ENCODE assay signal across 12 mouse cellular contexts in the genomic region with DNA sequence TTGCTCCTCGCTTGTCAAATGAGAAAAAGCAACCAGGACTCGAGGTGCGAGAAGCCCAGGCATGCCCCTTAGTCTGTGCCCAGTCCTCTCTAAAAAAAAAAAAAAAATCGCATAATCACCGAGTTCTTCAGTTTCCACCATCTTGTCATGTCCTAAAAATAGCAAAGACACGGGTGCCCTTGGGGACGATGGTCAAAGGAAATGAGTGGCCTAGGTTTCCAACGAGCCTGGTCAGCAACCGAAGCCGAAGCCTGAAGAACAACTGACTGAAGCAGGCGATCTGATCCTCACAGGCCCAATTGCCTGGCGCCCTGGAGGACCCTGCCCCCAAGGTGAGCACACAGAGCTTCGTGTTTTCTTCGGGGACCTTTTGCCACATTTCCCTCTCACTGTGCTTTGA.
DNase-seq lines count a peak whose midpoint lies in the region; ATAC-seq and TF ChIP-seq lines count a peak whose summit lies in the region.
"Had no signal": no experiment of that assay in that cellular context is flagged by ENCODE, and none has a peak within 500 bp of the region (broad histone marks: within the 10 kb centered on the region; RNA-seq: fewer than 3 reads in every experiment).

No protein-coding gene starts in this region.

- H3K27ac ChIP-seq in gastrocnemius, adult 2 months: no peak overlapping the region
- no peak overlapping the region for H3K27ac ChIP-seq in testis, adult 2 months (ENCODE audit: control insufficient read depth, insufficient read depth, low read depth, low read length)
- no peak overlapping the region; a peak in 1 of 4 replicates for H3K27ac ChIP-seq in heart, embryonic 14.5 days (replicated peaks in 1 of 2; ENCODE audit: control insufficient read depth in 1 of 2, insufficient read depth in 1 of 2, low read depth in 2 of 2, low read length in 2 of 2)
- H3K27ac ChIP-seq in kidney, adult 2 months (ENCODE audit: insufficient read depth, low read depth, low read length): no peak overlapping the region
- H3K27ac ChIP-seq: stomach, embryonic 15.5 days had no signal

- TF ChIP-seq POLR2A in testis, adult 2 months (IDR thresholded peaks at IDR 0.05; ENCODE audit: control insufficient read depth, low read depth, low read length): no peak
- TF ChIP-seq POLR2A in kidney, adult 2 months (IDR thresholded peaks at IDR 0.05; ENCODE audit: low read depth, low read length): no peak

- no peak for TF ChIP-seq CTCF in gastrocnemius, adult 2 months (IDR thresholded peaks at IDR 0.05)
- TF ChIP-seq CTCF in testis, adult 2 months (IDR thresholded peaks at IDR 0.05; ENCODE audit: control insufficient read depth, insufficient read depth, insufficient replicate concordance, low read depth, low read length): no peak
- no peak for TF ChIP-seq CTCF in kidney, adult 2 months (conservative IDR thresholded peaks at IDR 0.05; ENCODE audit: insufficient read depth, insufficient read length, low read depth, low read length)

- peak overlapping the region; percentile 60; the same call in 1 of the 2 replicates for H3K9ac ChIP-seq in heart, embryonic 14.5 days (ENCODE audit: low read length)
- H3K9ac ChIP-seq: stomach, embryonic 15.5 days had no signal

- peak overlapping the region; percentile 59 for H3K4me3 ChIP-seq in gastrocnemius, adult 2 months
- peak overlapping the region; percentile 12 for H3K4me3 ChIP-seq in testis, adult 2 months (ENCODE audit: control insufficient read depth, low read depth, low read length)
- peak overlapping the region; percentile 23 to 31 for H3K4me3 ChIP-seq in heart, embryonic 14.5 days (ENCODE audit: control insufficient read depth in 1 of 2, insufficient read depth in 1 of 2, low read depth in 1 of 2, low read length in 2 of 2)
- no peak overlapping the region for H3K4me3 ChIP-seq in kidney, adult 2 months (ENCODE audit: insufficient read depth, low read depth, low read length)
- H3K4me3 ChIP-seq: megakaryocyte, embryonic 14.5 days; stomach, embryonic 15.5 days had no signal

- no peaks in the 10 kb centered on the region for H3K27me3 ChIP-seq in testis, adult 2 months (ENCODE audit: control insufficient read depth, insufficient read depth, low read length)
- no peaks in the 10 kb centered on the region for H3K27me3 ChIP-seq in heart, embryonic 14.5 days (ENCODE audit: control insufficient read depth, insufficient read depth, low read length)
- H3K27me3 ChIP-seq in kidney, adult 2 months (replicated peaks; ENCODE audit: control insufficient read depth, insufficient read depth, low read length): no peaks in the 10 kb centered on the region
- H3K27me3 ChIP-seq: megakaryocyte, embryonic 14.5 days; stomach, embryonic 15.5 days had no signal

- H3K4me1 ChIP-seq in testis, adult 2 months (ENCODE audit: control insufficient read depth, insufficient read depth, low read length): peaks cover 6% of the 10 kb centered on the region
- peaks cover 10 to 12% of the 10 kb centered on the region in 2 experiments; a peak in 3 of 4 replicates for H3K4me1 ChIP-seq in heart, embryonic 14.5 days (ENCODE audit: control insufficient read depth in 2 of 2, insufficient read depth in 2 of 2, low read length in 2 of 2)
- H3K4me1 ChIP-seq in kidney, adult 2 months (ENCODE audit: control insufficient read depth, insufficient read depth, low read length): no peaks in the 10 kb centered on the region
- H3K4me1 ChIP-seq: megakaryocyte, embryonic 14.5 days had no signal

- H3K4me2 ChIP-seq in heart, embryonic 14.5 days (ENCODE audit: low read length): peak overlapping the region; percentile 66

- DNase-seq in gastrocnemius, adult 2 months: no peak
- no peak for DNase-seq in gastrocnemius, postnatal 4 days (ENCODE audit: low spot score in 2 of 2)
- DNase-seq in testis, postnatal 14 days (ENCODE audit: low spot score): no peak
- no peak for DNase-seq in right cerebral cortex, adult 2 months (ENCODE audit: low spot score in 2 of 2)
- DNase-seq in kidney, adult 2 months: no peak
- DNase-seq: cerebellum, adult 18-20 months; right cerebral cortex, postnatal 25 days had no signal

- WGBS in heart, embryonic 14.5 days: 24% methylated on average over 14 of the region's 14 CpGs
- WGBS in kidney, adult 2 months: 48% methylated on average over 14 of the region's 14 CpGs

- H3K36me3 ChIP-seq in testis, adult 2 months (ENCODE audit: control insufficient read depth, insufficient read depth, low read length): no peaks in the 10 kb centered on the region
- no peaks in the 10 kb centered on the region for H3K36me3 ChIP-seq in heart, embryonic 14.5 days (ENCODE audit: control insufficient read depth, insufficient read depth, low read length)
- H3K36me3 ChIP-seq in kidney, adult 2 months (ENCODE audit: control insufficient read depth, insufficient read depth, low read length): no peaks in the 10 kb centered on the region
- H3K36me3 ChIP-seq: stomach, embryonic 15.5 days had no signal

- no peaks in the 10 kb centered on the region for H3K9me3 ChIP-seq in heart, embryonic 14.5 days (ENCODE audit: control insufficient read depth, low read length)
- H3K9me3 ChIP-seq: stomach, embryonic 15.5 days had no signal

- no peak for ATAC-seq in heart, embryonic 14.5 days (ENCODE audit: insufficient number of reproducible peaks, insufficient read depth, low FRiP score, low read depth)
- ATAC-seq in monocyte, adult 5-6 weeks (replicated peaks; ENCODE audit: insufficient number of reproducible peaks, low FRiP score, low TSS enrichment, poor library complexity, severe bottlenecking): no peak

- intact Hi-C loops in gastrocnemius, adult 2 months (cut with DNase I): no loop called here
